Mouse (Mus musculus) ES-E14 (cell line): ENCODE data around the gene Hmgb2. TPM values are rescaled to one million over a fixed set of nuclear protein-coding genes. Genes with fewer than 3 reads are reported as not detected.

ENCODE experiments used
- DNase-seq: peaks from one replicate; pipeline ENCODE4 v3.0.0-alpha.2; 2013; ENCODE audit warnings: low read depth, low spot score
- H3K27ac ChIP-seq: 2 replicates; pipeline ENCODE4 v1.5.1; 2012; ENCODE audit warnings: low read depth, mild to moderate bottlenecking, low read length, moderate library complexity, mixed read lengths; ENCODE audit not compliant: poor library complexity, insufficient read depth, severe bottlenecking
- H3K36me3 ChIP-seq: 2 replicates; pipeline ENCODE4 v1.6.1; 2012; ENCODE audit warnings: mild to moderate bottlenecking, low read length, moderate library complexity, mixed read lengths; ENCODE audit not compliant: control insufficient read depth, poor library complexity, insufficient read depth, severe bottlenecking
- H3K4me1 ChIP-seq, 2 experiments: fragments of 150-350 bp in 1 of 2; sonication (generic) in 1 of 2; 2 replicates each; pipeline ENCODE4 v1.6.1; 2012; ENCODE audit warnings: low read length in 2 of 2, mild to moderate bottlenecking in 1 of 2, mixed read lengths in 1 of 2; ENCODE audit not compliant: control insufficient read depth in 2 of 2, insufficient read depth in 2 of 2, poor library complexity in 1 of 2
- H3K4me3 ChIP-seq, 2 experiments: fragments of 150-350 bp in 1 of 2; sonication (generic) in 1 of 2; 2 replicates each; pipeline ENCODE4 v1.5.1; 2012; ENCODE audit warnings: low read length in 2 of 2, low read depth in 1 of 2, mild to moderate bottlenecking in 1 of 2, mixed read lengths in 1 of 2; ENCODE audit not compliant: insufficient read depth in 1 of 2, poor library complexity in 1 of 2, severe bottlenecking in 1 of 2
- H3K9ac ChIP-seq: 2 replicates; pipeline ENCODE4 v1.6.1; 2012; ENCODE audit warnings: low read depth, mild to moderate bottlenecking, low read length, mixed read lengths; ENCODE audit not compliant: poor library complexity, insufficient read depth, severe bottlenecking
- H3K9me3 ChIP-seq: fragments of 150-350 bp; sonication (generic); 2 replicates; pipeline ENCODE4 v1.6.1; 2012; ENCODE audit warnings: low read depth, mild to moderate bottlenecking, low read length; ENCODE audit not compliant: control insufficient read depth, insufficient read depth
- MAFK ChIP-seq: IDR thresholded peaks from 2 replicates; pipeline ENCODE4 v1.6.1; 2014; ENCODE audit warnings: mild to moderate bottlenecking, low read depth, low read length, inconsistent platforms; ENCODE audit not compliant: insufficient read depth
- ZC3H11A ChIP-seq: IDR thresholded peaks from 2 replicates; pipeline ENCODE4 v1.6.1; 2012; ENCODE audit warnings: low read depth, mild to moderate bottlenecking, inconsistent platforms, low read length, borderline replicate concordance
- ZNF384 ChIP-seq: IDR thresholded peaks from 2 replicates; pipeline ENCODE4 v1.6.1; 2012; ENCODE audit warnings: low read depth, low read length, inconsistent platforms
- in situ Hi-C, 2 experiments: fragments of 600-800 bp; cut with MboI; formaldehyde crosslinking; loops; one replicate each; pipeline ENCODE4 v1.15.1; 2025; ENCODE audit warnings: low sequenced_read_pairs in 2 of 2, inconsistent platforms in 1 of 2; ENCODE audit not compliant: unreplicated experiment in 2 of 2
- total RNA-seq: library from RNA; depleted of rRNA; stranded (reverse); fragments of 300-350 nt; gene quantifications from 2 replicates; pipeline ENCODE4 v1.2.3, GENCODE M21; 2012; rRNA removed

Gene Hmgb2
- total RNA-seq, 1 experiment, result 190 TPM

GRCm38 (mm10) chr8:57565039-57565438, 53.3 kb downstream of the Hmgb2 start:
- Histone ChIP-seq H3K4me1 (no peaks in the 10 kb centered on the region), H3K9ac (no peak overlapping the region), H3K27ac (no peak overlapping the region), H3K4me3 (no peak overlapping the region), H3K36me3 (no peaks in the 10 kb centered on the region), H3K9me3 (no peaks in the 10 kb centered on the region)
- in situ Hi-C loops, result no loop called here
- DNase-seq, result no peak
- TF ChIP-seq ZC3H11A (no peak), MAFK (no peak), ZNF384 (no peak)

Other genes with a start within 250 kb of the Hmgb2 start
- gene Hand2, start 190.9 kb upstream of the Hmgb2 start, total RNA-seq, result 0.18 TPM in 1 of 2 replicates, not detected in the other
- not detected in 2 replicates for gene Scrg1, start 56.0 kb upstream of the Hmgb2 start, total RNA-seq
- gene Sap30, start 24.0 kb upstream of the Hmgb2 start, total RNA-seq, result 61.5 and 76.8 TPM in 2 replicates
- 17.7 and 19.7 TPM in 2 replicates for gene Galnt7, start 141.1 kb downstream of the Hmgb2 start, total RNA-seq